Mouse (Mus musculus) liver, postnatal 0 days (tissue): ENCODE data around the gene Zfp280b.

ENCODE experiments used
- CTCF ChIP-seq: sonication (generic); IDR thresholded peaks from 2 replicates; pipeline ENCODE4 v1.5.1; 2016; ENCODE audit warnings: antibody characterized with exemption, low read depth
- EP300 ChIP-seq: IDR thresholded peaks from 2 replicates; pipeline ENCODE4 v1.6.1; 2016; ENCODE audit warnings: antibody characterized with exemption, low read depth, mild to moderate bottlenecking

- TF ChIP-seq CTCF: no peak
- TF ChIP-seq EP300: no peak
These were observed 36.1 kb upstream of the Zfp280b start for GRCm38 (mm10) chr10:75996315-75996714.
